8 mouse cellular contexts compared by ENCODE assay signal in the genomic region with DNA sequence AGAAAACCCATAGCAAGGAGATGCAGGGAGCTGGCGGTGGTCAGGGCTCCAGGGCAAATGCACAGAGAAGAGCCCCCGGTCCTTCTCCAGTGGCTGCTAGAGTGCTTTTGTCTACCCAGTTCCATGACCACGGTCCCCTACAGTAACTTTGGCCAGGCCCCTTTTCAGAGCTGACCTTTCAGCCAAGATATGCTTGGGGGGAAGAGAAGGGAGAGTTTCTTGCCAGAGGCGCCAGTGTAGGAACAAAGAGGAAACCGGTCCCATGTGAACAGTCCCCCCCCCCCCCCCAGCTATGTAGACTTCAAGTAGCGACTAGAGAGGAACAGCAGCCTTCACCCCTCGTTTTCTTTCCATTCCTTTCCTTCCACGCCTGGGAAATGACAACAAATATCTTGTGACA. TPM values are rescaled to one million over a fixed set of nuclear protein-coding genes. Genes with fewer than 3 reads are reported as not detected.
DNase-seq lines count a peak whose midpoint lies in the region; ATAC-seq and TF ChIP-seq lines count a peak whose summit lies in the region.

No protein-coding gene starts in this region.

- H3K4me3 ChIP-seq in forebrain, embryonic 11.5 days (ENCODE audit: low read depth, low read length) = peak overlapping the region; percentile 53
- H3K4me3 ChIP-seq in intestine, embryonic 15.5 days (replicated peaks) = peak overlapping the region; percentile 58
- H3K4me3 ChIP-seq in midbrain, embryonic 14.5 days (replicated peaks; ENCODE audit: low read depth, low read length) = peak overlapping the region; percentile 60
- no peak overlapping the region for H3K4me3 ChIP-seq in cerebellum, adult 2 months (replicated peaks; ENCODE audit: insufficient read depth, low read depth, low read length)

- no peak overlapping the region; the same call in 1 of the 2 replicates for H3K9ac ChIP-seq in forebrain, embryonic 11.5 days (ENCODE audit: low read length)
- no peak overlapping the region for H3K9ac ChIP-seq in intestine, embryonic 15.5 days
- H3K9ac ChIP-seq in midbrain, embryonic 14.5 days (replicated peaks; ENCODE audit: low read length) = no peak overlapping the region

- H3K4me1 ChIP-seq in forebrain, embryonic 11.5 days (replicated peaks; ENCODE audit: control insufficient read depth, insufficient read depth, low read length) = peaks cover 10% of the 10 kb centered on the region; the same call in 1 of the 2 replicates
- H3K4me1 ChIP-seq in intestine, embryonic 15.5 days (replicated peaks) = peaks cover 13% of the 10 kb centered on the region
- H3K4me1 ChIP-seq in midbrain, embryonic 14.5 days (ENCODE audit: control insufficient read depth, insufficient read depth, low read length) = peaks cover 18% of the 10 kb centered on the region
- no peaks in the 10 kb centered on the region for H3K4me1 ChIP-seq in cerebellum, adult 2 months (ENCODE audit: control insufficient read depth, insufficient read depth, low read length)

- H3K27me3 ChIP-seq in forebrain, embryonic 11.5 days (ENCODE audit: control insufficient read depth, insufficient read depth, low read length) = peaks cover 45% of the 10 kb centered on the region
- H3K27me3 ChIP-seq in intestine, embryonic 15.5 days (replicated peaks) = peaks cover 33% of the 10 kb centered on the region
- H3K27me3 ChIP-seq in midbrain, embryonic 14.5 days (ENCODE audit: control insufficient read depth, insufficient read depth, low read length) = peaks cover 46% of the 10 kb centered on the region
- H3K27me3 ChIP-seq in cerebellum, adult 2 months (ENCODE audit: control insufficient read depth, insufficient read depth, low read length) = no peaks in the 10 kb centered on the region; the same call in 1 of the 2 replicates

- WGBS in forebrain, embryonic 11.5 days = 5% methylated on average over 8 of the region's 8 CpGs
- 10% methylated on average over 8 of the region's 8 CpGs for WGBS in intestine, embryonic 15.5 days
- WGBS in midbrain, embryonic 14.5 days = 6% methylated on average over 8 of the region's 8 CpGs
- WGBS in cerebellum, adult 2 months = 27% methylated on average over 8 of the region's 8 CpGs

- peak overlapping the region; percentile 97 for H3K4me2 ChIP-seq in forebrain, embryonic 11.5 days (ENCODE audit: low read depth, low read length, severe bottlenecking)
- H3K4me2 ChIP-seq in intestine, embryonic 15.5 days (replicated peaks) = peak overlapping the region; percentile 94
- peak overlapping the region; percentile 100 for H3K4me2 ChIP-seq in midbrain, embryonic 14.5 days (ENCODE audit: low read length)

- TF ChIP-seq CTCF in cerebellum, adult 2 months (IDR thresholded peaks at IDR 0.05; ENCODE audit: borderline replicate concordance, insufficient read depth, low read depth, low read length) = no peak

- DNase-seq in embryo, embryonic 10 days (ENCODE audit: low spot score) = peak; percentile 15
- no peak for DNase-seq in embryo, embryonic 9.5 days (ENCODE audit: extremely low spot score)
- DNase-seq in forebrain, embryonic 11.5 days (ENCODE audit: low spot score) = no peak
- DNase-seq in midbrain, embryonic 14.5 days = peak; percentile 8
- DNase-seq in frontal cortex, postnatal 25 days (ENCODE audit: low spot score in 2 of 2) = no peak
- no peak for DNase-seq in cerebellum, adult 2 months

- no peak overlapping the region for H3K27ac ChIP-seq in forebrain, embryonic 11.5 days (ENCODE audit: low read depth, low read length)
- no peak overlapping the region for H3K27ac ChIP-seq in intestine, embryonic 15.5 days
- H3K27ac ChIP-seq in midbrain, embryonic 14.5 days (replicated peaks; ENCODE audit: low read depth, low read length) = no peak overlapping the region
- no peak overlapping the region for H3K27ac ChIP-seq in cerebellum, adult 2 months (ENCODE audit: insufficient read depth, low read length)

- H3K36me3 ChIP-seq in forebrain, embryonic 11.5 days (ENCODE audit: control insufficient read depth, insufficient read depth, low read length) = no peaks in the 10 kb centered on the region
- no peaks in the 10 kb centered on the region for H3K36me3 ChIP-seq in intestine, embryonic 15.5 days
- H3K36me3 ChIP-seq in midbrain, embryonic 14.5 days (ENCODE audit: control insufficient read depth, insufficient read depth, low read length) = no peaks in the 10 kb centered on the region

- no peak for ATAC-seq in forebrain, embryonic 11.5 days (replicated peaks; ENCODE audit: low FRiP score)
- no peak for ATAC-seq in intestine, embryonic 15.5 days
- ATAC-seq in midbrain, embryonic 14.5 days (ENCODE audit: low FRiP score, low TSS enrichment) = no peak
- ATAC-seq in activated CD4-positive, CD25-positive, alpha-beta regulatory T cell, adult 4 months = no peak

- no peaks in the 10 kb centered on the region for H3K9me3 ChIP-seq in forebrain, embryonic 11.5 days (ENCODE audit: control insufficient read depth, low read length)
- H3K9me3 ChIP-seq in intestine, embryonic 15.5 days = no peaks in the 10 kb centered on the region
- no peaks in the 10 kb centered on the region for H3K9me3 ChIP-seq in midbrain, embryonic 14.5 days (ENCODE audit: control insufficient read depth, low read length)

- TF ChIP-seq POLR2A in cerebellum, adult 2 months (IDR thresholded peaks at IDR 0.05; ENCODE audit: borderline replicate concordance, insufficient read depth, low read length) = no peak

RNA-seq across cellular contexts. Expression of a gene that starts 0.8 kb away (rescaled TPM):
- 28.8 and 28.9 TPM in 2 replicates for polyA plus RNA-seq in forebrain, embryonic 11.5 days (2014; fragmentation: Nextera tagmentation; extraction: Ambion mirVana)
- polyA plus RNA-seq in intestine, embryonic 15.5 days (2015; fragmentation: Nextera tagmentation; extraction: Ambion mirVana) = 24.4 and 25.5 TPM in 2 replicates
- polyA plus RNA-seq in midbrain, embryonic 14.5 days (2014; fragmentation: Nextera tagmentation; extraction: Ambion mirVana) = 9.2 and 26.9 TPM in 2 replicates
- polyA plus RNA-seq in activated CD4-positive, CD25-positive, alpha-beta regulatory T cell, adult 4 months (2017; shearing (Covaris generic)) = under 1 TPM in 1 of 2 experiments, not detected in 1; 0.24 TPM
- polyA plus RNA-seq in cerebellum, adult 2 months (2012; rRNA removed) = 6.7 and 7.1 TPM in 2 replicates

Comparison
In these comparisons a context has a peak if more than half of its experiments do, and no peak if none do; other contexts are left out.
1. DNase-seq: peak in embryo, embryonic 10 days (single experiment) and midbrain, embryonic 14.5 days (single experiment); none in embryo, embryonic 9.5 days (single experiment), forebrain, embryonic 11.5 days (single experiment), frontal cortex, postnatal 25 days (0 of 2) and cerebellum, adult 2 months (0 of 2).
2. Peak in every context shown above with its lines, with median percentiles within 50 percentile points of each other: H3K4me2 ChIP-seq.